Mouse (Mus musculus) kidney, adult 2 months (tissue): Measurements from ENCODE around the gene Flvcr1.

ENCODE experiments used
- CTCF ChIP-seq: fragments of 200-500 bp; conservative IDR thresholded peaks from 2 replicates; pipeline ENCODE4 v1.5.1; 2011; ENCODE audit warnings: low read depth, mild to moderate bottlenecking, control low read depth, low read length, moderate library complexity, mixed read lengths; ENCODE audit not compliant: insufficient read depth, insufficient read length
- POLR2A ChIP-seq: fragments of 200-500 bp; IDR thresholded peaks from one replicate; pipeline ENCODE4 v1.6.1; 2011; ENCODE audit warnings: low read depth, low read length, control low read depth

DNA sequence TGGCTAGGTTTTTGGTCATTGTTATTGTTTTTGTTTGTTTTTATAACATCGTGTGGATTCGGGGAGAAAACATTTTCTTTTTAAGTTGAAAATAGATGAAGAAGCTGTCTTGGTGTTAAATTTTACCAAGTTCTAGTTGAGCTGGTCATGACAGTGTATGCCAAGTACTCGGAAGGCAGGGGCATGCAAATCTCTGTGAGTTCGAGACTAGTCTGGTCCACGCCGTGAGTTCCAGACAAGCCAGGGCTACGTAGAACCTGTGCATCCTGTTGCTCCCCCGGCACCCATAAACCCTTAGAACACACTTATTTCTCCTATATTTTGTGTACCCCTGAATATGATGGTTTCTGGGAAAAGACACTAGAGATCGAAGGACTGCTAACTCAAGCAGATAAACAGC lies 37.7 kb upstream of the Flvcr1 start:
- TF ChIP-seq CTCF, result no peak
- no peak for TF ChIP-seq POLR2A
